Mouse (Mus musculus) cerebellum, adult 9-11 months (tissue): ENCODE results near the gene Vav2.

Experiments
- DNase-seq: peaks from one replicate; pipeline ENCODE4 v3.0.0; 2022

Vav2 gene

DNA sequence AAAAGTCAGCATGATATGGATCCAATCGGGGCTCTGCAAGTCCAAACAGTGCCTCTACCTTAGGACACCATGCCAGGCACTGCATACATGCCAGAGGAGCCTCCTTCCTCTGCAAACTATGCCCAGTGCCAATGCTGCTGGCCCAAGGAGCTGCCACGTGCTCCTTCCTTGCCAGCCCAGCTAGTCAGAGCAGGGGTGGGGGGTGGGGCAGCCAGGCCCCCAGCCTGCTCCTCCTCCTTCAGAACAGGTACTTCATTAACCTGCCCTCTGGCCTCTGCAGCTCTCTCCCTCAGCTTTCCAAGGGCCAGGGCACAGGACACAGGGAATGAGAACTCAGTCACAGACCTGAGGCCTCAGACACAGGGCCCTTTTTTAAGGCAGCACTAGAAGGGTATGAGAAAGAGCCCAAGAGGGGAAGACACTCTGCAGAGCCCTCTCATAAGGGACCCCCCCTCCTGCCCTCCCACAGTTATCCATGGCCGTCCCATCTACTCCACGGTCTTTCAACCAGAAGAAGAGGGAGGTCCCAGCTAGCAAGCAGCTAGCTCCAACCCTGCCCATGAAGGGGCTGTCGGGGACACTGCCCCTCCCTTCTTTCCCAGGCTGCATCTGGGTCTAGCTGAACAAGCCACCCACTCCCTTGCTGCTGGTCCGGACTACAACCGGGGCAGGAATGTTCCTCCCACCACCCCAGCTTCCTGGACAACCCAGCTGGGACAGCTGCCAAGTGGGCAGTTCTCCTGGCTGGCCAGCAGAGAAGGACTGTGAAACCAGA, 179.9 kb downstream of the Vav2 start:
- DNase-seq, result peak; percentile 51

DNA sequence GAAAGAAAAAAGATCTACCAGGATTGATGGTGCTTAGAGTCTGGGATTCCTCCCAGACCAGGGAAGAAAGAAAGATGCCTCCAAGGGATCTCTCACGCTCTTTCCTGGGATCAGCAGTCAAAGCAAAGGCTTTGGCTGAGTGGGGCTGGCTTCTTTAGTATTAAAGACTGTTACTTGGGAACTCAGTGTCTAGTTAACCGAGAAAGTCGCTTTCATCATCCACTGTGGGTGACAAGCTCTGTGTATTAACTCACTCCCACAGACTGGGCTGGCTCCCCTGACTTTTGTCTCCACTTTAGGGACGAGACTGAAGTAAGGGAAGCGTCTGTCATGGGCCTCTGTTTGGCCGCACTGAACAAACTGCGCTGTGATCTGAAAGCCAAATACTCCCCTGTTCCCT, 180.9 kb downstream of the Vav2 start:
- no peak for DNase-seq

DNA sequence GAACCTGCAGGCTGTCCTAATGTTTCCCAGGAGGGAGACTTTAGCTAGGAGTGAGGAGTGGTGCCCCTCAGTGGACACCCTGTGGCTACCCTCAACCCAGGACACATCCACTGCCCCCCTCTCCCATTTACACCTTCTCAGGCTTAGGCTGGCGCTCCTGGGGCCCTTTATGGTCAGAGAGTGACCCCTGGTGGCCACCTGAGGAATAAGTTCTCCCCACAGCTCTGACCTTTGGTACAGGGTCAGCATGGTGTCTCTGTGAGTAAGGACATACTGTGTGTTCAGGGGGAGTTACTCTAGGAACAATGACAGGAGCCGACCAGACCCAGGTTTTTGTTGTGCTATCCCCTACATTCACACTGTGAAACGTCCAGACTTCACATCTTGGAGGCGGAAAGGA, 189.5 kb downstream of the Vav2 start:
- DNase-seq, result peak; percentile 56

DNA sequence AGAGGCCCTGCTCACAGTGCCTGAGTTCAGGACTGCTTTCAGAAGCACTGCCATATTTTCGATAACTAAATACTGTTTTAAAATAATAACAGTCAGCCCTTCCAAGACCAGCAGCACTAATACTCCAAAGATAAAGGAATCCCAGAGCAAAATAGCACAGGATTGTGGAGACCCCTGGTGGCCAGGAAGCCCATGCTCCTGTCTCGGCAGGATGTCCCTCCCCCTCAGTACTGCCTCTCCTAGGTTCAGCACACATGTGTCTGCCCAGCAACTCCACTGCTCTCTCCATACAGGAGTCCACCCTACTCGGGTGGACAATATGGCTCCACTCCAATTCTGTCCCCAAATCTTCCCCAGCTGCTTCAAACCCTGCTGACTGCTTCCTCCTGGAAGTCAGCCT, 191.1 kb downstream of the Vav2 start:
- peak; percentile 56 for DNase-seq

DNA sequence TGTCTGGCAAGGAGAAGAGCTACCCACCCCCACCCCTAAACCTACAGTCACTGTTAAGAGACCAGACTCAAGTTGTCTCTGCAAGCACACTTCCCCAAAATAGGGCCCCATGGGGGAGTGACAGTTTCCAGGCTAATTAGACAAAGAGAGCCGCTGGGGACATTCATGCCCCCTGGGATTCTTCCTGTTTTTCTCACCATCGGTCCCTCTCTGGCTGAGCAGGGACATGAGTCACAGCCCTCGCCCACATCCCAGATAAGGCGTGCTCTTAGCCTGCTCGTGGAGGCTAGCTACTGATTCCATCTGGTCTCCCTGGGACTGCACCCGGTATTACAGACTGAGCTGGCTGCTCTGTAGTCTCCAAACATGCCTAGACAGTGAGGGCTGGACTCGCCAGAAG, 194.5 kb downstream of the Vav2 start:
- peak; percentile 5 for DNase-seq

DNA sequence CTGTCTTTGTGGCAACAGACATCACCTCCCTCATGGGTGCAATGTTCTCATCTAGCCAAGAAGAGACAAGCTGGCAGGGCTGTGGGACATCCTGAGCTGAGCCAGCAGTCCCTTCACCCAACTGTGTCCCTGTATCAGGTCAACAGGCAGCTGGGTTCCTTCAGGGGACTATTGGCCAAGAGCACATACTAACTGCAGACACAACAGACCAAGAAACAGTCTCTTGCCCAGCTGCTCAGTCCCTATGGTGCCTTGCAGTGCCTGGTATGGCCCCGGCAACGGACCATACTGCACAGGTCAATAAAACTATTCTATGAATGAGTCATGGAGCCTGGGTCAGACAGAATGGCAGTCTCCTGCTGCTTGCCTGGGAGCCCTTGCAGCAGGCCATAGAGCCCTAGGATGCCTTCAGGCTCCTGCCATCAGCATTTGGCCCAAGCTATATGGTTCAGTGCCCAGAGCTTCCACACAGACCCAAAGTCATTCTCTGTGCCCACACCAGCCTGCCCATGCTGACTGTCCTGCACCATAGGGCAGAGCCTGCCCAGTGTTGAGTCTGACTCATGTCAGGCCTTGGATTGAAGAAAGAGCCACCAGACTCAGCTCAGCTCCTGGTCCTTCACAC, 197.2 kb downstream of the Vav2 start:
- peak; percentile 68 for DNase-seq

DNA sequence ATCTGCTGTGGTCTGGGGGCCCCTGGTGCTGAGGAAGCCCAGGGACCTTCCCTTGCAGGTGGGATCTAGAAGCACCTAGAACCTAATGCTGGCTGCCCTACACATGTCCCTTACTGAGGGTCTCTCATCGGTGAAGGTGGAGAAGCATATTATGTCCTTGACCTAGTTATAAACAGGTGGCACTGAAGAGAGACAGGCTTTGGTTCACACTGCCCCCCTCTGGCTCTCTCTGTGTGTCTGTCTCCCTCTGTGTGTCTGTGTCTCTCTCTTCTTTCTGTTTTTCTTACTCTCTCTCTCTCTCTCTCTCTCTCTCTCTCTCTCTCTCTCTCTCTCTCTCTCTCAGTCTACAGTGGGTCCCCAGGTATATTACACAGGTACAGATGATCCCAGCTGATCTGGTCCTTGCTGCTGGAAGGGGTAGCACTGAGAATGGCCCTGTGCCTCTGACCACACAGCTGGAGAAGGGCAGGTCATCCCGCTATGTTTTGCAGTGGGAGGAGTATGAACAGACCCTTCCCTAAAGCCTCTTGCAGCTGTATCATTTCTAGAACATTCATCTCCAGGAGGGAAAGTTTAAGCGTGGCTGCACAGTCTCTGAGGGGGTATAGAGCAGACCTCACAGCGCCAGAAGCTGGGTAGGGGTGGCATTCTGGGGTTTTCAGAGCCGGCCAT, 197.9 kb downstream of the Vav2 start:
- DNase-seq, result peak; percentile 7

DNA sequence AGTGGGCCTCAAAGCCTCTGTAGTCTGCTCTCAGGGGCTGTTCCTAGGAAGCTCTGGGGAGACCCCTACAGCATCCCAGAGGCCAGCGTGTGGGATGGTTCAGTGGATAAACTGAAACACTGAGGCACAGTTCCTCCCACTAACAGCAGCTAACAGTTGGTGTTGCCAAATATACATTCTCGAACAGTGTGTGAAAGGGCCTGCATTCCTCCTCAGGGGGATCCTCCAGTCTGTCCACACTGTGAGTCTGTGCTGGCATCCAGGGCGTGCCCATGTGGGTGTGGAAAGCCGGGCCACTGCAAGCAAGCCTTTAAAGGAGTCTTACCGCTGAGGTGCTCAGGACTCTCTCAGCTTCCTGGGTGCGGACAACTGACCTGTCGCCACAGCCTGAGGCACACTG, 200.3 kb downstream of the Vav2 start:
- peak; percentile 2 for DNase-seq

DNA sequence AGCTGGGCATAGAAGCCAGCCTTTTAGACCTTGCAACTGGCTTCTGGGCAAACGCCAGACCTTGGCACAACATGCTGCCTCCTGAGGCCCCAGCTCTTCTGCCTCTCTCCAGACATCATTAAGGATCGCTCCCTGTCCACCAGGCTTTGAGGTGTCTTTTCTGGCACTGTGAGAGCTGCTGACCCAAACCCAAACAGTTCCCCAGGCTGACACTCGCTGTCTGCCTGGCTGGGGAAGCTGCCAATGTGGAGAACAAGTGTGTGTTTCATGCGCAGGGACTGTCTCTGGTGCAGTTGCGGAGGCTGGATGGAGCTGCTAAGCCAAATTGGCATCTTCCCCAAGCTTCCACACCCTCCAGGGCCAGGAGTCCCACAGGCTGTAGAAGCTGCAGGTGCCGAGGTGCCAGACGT, 203.8 kb downstream of the Vav2 start:
- DNase-seq, result peak; percentile 69

DNA sequence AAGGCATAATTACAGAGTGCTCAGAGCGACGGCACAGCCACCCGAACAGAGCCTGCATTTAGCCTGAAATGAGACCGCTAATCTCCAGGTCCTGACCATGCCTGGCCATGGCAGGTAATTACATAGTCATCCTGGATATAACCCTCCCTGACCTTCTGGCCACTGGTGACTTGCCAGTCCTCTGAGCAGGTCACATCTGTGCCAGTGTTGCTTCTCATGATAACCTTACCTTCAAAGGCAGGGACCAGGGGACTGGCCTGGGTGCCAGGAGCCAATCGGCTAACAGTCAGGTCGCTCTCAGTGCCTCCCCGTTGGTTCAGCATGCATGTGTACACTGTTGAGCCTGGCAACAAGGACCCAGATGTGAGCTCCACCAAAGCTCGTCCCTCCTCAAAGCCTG, 208.3 kb downstream of the Vav2 start:
- DNase-seq, result no peak

DNA sequence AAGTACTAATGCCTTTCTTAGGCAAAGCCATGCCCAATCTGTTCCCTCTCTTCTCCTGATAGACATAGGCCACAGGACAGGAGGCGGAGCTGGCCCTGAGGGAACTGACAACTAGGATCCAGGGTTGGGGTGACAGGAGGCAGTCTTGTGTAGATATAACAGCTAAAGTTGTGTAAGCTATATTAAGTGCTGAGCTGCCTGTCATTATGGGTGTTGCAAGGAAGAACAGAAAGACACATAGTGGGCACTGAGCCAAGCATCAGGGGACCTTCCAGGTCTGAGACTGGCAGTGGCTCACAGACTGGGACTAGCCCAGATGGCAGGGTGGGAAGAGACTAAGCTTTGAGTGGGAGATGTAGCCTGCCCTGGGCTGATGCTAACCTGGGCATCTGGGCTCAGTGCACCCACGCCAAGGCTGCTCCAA, 208.7 kb downstream of the Vav2 start:
- DNase-seq, result no peak

DNA sequence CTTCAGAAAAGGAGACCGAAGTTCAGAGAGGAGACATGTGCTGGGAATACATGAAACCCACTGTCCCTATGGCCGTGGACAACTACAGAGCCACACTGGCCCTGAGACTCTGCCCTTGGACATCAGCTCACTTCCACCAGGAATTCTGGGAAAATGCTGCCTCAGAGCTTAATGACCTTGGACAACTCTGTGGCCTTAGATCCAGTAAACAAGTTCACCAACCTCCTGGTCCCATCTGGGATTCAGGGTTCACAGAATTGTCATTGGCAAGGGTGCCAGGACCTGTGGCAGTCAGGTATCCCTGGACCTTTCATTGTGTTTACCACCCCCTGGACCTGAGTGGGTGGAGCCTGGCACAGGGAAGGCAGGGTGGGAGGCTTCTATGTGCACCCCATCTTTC, 211.3 kb downstream of the Vav2 start:
- no peak for DNase-seq
